Mouse (Mus musculus) neural tube, embryonic 14.5 days (tissue): ENCODE results near the gene Fam19a3. TPM values are rescaled to one million over a fixed set of nuclear protein-coding genes. Genes with fewer than 3 reads are reported as not detected.

Experiments
- ATAC-seq: fragments of 200-750 bp; cut with Nextera tagmentation; 2 replicates; pipeline ENCODE4 v1.8.0; 2017; ENCODE audit warnings: low read depth, mild to moderate bottlenecking, moderate TSS enrichment, moderate library complexity
- H3K27ac ChIP-seq: fragments of 300-500 bp; sonication (generic); 2 replicates; pipeline ENCODE4 v1.5.1; 2014; ENCODE audit warnings: low read depth, mild to moderate bottlenecking, control low read depth, low read length, moderate library complexity, mixed read lengths
- H3K27me3 ChIP-seq: fragments of 300-500 bp; sonication (generic); 2 replicates; pipeline ENCODE4 v1.6.1; 2014; ENCODE audit warnings: low read length; ENCODE audit not compliant: control insufficient read depth, insufficient read depth
- H3K36me3 ChIP-seq: fragments of 300-500 bp; sonication (generic); 2 replicates; pipeline ENCODE4 v1.6.1; 2014; ENCODE audit warnings: low read length, mixed read lengths; ENCODE audit not compliant: control insufficient read depth, insufficient read depth
- H3K4me1 ChIP-seq: fragments of 300-500 bp; sonication (generic); 2 replicates; pipeline ENCODE4 v1.6.1; 2014; ENCODE audit warnings: low read length; ENCODE audit not compliant: control insufficient read depth, insufficient read depth
- H3K4me2 ChIP-seq: fragments of 300-500 bp; sonication (generic); 2 replicates; pipeline ENCODE4 v1.6.1; 2014; ENCODE audit warnings: mild to moderate bottlenecking, low read depth, low read length, control low read depth
- H3K4me3 ChIP-seq: fragments of 300-500 bp; sonication (generic); 2 replicates; pipeline ENCODE4 v1.5.1; 2014; ENCODE audit warnings: low read depth, low read length, control low read depth, mixed read lengths
- H3K9ac ChIP-seq: fragments of 300-500 bp; sonication (generic); replicated peaks from 2 replicates; pipeline ENCODE4 v1.6.1; 2014; ENCODE audit warnings: low read depth, mild to moderate bottlenecking, control low read depth, low read length, mixed read lengths
- H3K9me3 ChIP-seq: fragments of 300-500 bp; sonication (generic); 2 replicates; pipeline ENCODE4 v1.6.1; 2016; ENCODE audit warnings: low read length; ENCODE audit not compliant: control insufficient read depth
- WGBS: fragments of 180-500 bp; shearing (Covaris S2); extraction: QIAGEN DNeasy Blood & Tissue Kit; methylation state at CpG from one replicate; pipeline ENCODE4 v1.1.7; 2014; 5-methylcytosine and 5-hydroxymethylcytosine counted together
- polyA plus RNA-seq: library from polyadenylated mRNA; unstranded; fragments of >200 nt; fragmentation: Nextera tagmentation; extraction: Ambion mirVana; gene quantifications from 2 replicates; pipeline ENCODE4 v1.2.1, GENCODE M21; 2014

Gene Fam19a3
- 0.06 TPM in 1 of 2 replicates, not detected in the other for polyA plus RNA-seq

DNA sequence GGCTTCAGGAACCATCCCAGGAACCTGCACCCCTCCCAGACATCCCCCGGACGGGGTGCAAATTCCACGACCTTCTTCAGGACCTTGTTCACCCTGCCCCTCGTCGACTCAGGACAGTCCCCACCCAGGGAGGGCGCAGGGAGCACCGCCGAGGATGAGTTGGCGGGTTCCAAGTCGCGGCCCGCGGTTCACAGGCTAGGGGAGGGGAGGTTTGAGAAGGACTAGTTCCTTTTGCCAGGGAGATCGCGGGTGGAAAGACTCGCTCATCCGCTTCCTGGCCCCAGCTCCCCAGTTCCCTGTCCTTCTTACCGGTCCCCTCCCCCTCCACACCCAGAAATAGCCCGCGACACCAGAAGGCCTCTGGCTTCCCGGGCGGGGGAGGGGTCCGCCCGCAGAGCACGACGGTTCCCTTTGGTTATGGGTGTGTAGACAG, at the start of gene Fam19a3:
Gene Fam19a3 (minus strand): TSS at position 370 of the 433 bp plus-strand sequence.
- Histone ChIP-seq H3K36me3 (no peaks in the 10 kb centered on the region), H3K4me2 (peak within 1 kb of the TSS; percentile 74), H3K4me1 (peaks cover 14% of the 10 kb centered on the region; the same call in 1 of the 2 replicates), H3K27ac (no peak within 1 kb of the TSS), H3K27me3 (peaks cover 49% of the 10 kb centered on the region), H3K9me3 (no peaks in the 10 kb centered on the region), H3K9ac (peak within 1 kb of the TSS; percentile 32), H3K4me3 (peak within 1 kb of the TSS; percentile 36)
- WGBS, result under 1% methylated on average over 26 of the region's 26 CpGs
- ATAC-seq, result no peak

DNA sequence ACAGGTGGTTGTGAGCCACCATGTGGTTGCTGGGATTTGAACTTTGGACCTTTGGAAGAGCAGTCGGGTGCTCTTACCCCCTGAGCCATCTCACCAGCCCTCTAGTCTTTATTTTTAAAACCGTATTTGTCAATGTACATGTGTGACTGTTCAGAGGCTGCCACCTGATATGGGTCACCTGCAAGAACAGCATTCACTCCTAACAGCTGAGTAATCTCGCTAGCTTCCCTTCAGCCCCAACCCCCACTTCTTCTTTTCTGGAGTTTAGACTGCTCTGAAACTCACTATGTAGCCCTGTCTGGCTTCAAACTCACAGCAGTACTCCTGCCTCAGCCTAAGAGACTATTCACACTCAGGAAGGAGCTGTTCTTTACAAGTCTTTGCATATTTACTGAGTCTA, 40.8 kb upstream of the Fam19a3 start:
- no peak overlapping the region for H3K27ac ChIP-seq
- H3K4me1 ChIP-seq, result peaks cover 5% of the 10 kb centered on the region; the same call in 1 of the 2 replicates
- peaks cover 7% of the 10 kb centered on the region; the same call in 1 of the 2 replicates for H3K36me3 ChIP-seq
- ATAC-seq, result no peak
- no peak overlapping the region for H3K4me3 ChIP-seq
- H3K27me3 ChIP-seq, result no peaks in the 10 kb centered on the region
- no peak overlapping the region for H3K4me2 ChIP-seq
- WGBS, result 92% methylated on average over 3 of the region's 3 CpGs
- H3K9me3 ChIP-seq, result no peaks in the 10 kb centered on the region
- H3K9ac ChIP-seq, result no peak overlapping the region

DNA sequence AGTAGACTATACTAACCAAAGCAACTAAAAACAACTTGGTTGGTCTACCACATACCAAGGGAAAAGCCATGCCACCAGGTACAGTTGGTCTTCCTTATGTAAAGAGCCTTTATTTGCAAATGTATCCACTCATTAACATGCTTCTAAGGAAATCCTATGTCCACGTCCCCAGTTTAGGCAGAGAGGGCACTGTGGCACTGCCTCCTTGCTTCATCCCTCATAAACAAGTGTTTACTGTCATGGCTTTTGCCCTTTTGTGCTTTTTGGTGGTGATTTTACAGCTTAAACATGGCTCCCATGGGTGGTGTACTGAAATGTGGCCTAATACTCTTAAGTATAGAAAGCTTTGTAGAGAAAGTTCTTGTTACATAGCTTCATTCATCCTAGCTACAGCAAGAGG, 38.8 kb upstream of the Fam19a3 start:
- Histone ChIP-seq H3K36me3 (0 out of 2 replicates have a peak, but pooled peaks cover 2% of the 10 kb centered on the region), H3K4me3 (no peak overlapping the region), H3K9me3 (no peaks in the 10 kb centered on the region), H3K4me1 (peaks cover 5% of the 10 kb centered on the region; the same call in 1 of the 2 replicates), H3K9ac (no peak overlapping the region), H3K27me3 (no peaks in the 10 kb centered on the region), H3K27ac (no peak overlapping the region), H3K4me2 (no peak overlapping the region)
- 39% methylated on average over 1 of the region's 1 CpGs for WGBS
- ATAC-seq, result no peak

DNA sequence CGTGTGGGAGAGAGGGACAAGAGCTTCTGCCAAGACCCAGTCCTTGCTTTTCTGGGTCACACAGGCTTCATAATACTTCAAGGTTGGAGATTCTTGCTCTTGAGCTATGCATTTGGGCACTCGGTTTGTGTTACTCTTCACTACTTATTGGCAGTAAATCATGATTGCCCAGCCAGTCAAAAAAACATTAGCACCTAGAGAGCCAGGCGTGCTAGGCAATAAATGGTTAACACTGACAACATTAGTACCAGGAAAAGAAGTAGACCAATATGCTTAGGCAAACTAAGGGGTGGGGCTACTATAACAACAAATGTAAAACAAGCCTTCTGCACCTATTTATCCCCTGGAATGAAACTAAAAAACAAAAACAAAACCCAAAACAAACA, 37.1 kb upstream of the Fam19a3 start:
- 1% methylated on average over 3 of the region's 3 CpGs for WGBS
- H3K36me3 ChIP-seq, result 0 out of 2 replicates have a peak, but pooled peaks cover 2% of the 10 kb centered on the region
- H3K27ac ChIP-seq, result no peak overlapping the region

DNA sequence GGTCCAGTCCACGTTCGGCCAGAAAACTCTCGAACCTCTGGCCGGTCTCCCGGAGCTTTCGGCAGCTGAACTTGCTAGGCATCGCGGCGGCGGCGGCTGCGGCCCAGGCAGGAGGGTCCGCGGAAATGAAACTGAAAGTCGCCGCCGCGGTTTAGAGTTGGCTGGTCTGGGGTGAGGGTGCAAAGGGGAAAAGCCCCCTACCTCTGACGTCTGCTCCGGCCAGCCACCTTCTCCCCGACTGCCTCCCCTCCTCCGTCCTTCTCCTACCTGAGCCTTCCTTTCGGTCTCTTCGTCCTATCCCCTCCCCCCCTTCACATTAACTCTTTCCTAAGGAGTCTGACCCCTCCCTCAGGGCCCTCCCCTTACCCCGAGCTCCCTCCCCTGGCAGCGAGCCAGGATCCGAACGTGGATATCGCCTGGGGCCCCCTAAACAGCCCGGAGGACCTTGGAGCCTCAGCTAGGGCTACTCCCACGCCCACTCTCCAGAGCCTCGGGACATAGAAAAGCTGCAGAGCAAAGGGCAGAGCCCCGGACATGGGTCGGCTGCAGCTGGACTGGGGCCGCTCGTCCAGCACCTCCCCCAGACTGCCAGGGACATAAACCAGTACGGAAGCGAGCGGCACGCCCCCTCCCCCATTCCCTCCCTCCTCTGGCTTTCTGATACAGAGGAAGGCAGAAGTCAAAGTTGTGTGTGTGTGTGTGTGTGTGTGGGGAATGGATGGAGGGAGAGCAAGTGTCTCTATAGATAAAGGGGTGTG, 36.5 kb upstream of the Fam19a3 start, which contains the start of gene Mov10:
Gene Mov10 (minus strand): TSS at position 573 of the 758 bp plus-strand sequence.
- H3K9ac ChIP-seq, result peak within 1 kb of the TSS; percentile 77
- no peaks in the 10 kb centered on the region for H3K9me3 ChIP-seq
- H3K36me3 ChIP-seq, result 0 out of 2 replicates have a peak, but pooled peaks cover 2% of the 10 kb centered on the region
- no peaks in the 10 kb centered on the region for H3K27me3 ChIP-seq
- H3K27ac ChIP-seq, result peak within 1 kb of the TSS; percentile 48; the same call in 1 of the 2 replicates
- peak; percentile 75 for ATAC-seq
- H3K4me1 ChIP-seq, result peaks cover 5% of the 10 kb centered on the region; the same call in 1 of the 2 replicates
- WGBS, result under 1% methylated on average over 39 of the region's 40 CpGs
- H3K4me3 ChIP-seq, result peak within 1 kb of the TSS; percentile 72
- H3K4me2 ChIP-seq, result peak within 1 kb of the TSS; percentile 97

More for the DNA sequence above, 37.1 kb upstream of the Fam19a3 start:
- no peaks in the 10 kb centered on the region for H3K9me3 ChIP-seq
- peak overlapping the region; percentile 97 for H3K4me2 ChIP-seq
- H3K4me3 ChIP-seq, result peak overlapping the region; percentile 72; the same call in 1 of the 2 replicates
- no peaks in the 10 kb centered on the region for H3K27me3 ChIP-seq
- H3K4me1 ChIP-seq, result peaks cover 5% of the 10 kb centered on the region; the same call in 1 of the 2 replicates
- no peak for ATAC-seq
- H3K9ac ChIP-seq, result peak overlapping the region; percentile 77; the same call in 1 of the 2 replicates

DNA sequence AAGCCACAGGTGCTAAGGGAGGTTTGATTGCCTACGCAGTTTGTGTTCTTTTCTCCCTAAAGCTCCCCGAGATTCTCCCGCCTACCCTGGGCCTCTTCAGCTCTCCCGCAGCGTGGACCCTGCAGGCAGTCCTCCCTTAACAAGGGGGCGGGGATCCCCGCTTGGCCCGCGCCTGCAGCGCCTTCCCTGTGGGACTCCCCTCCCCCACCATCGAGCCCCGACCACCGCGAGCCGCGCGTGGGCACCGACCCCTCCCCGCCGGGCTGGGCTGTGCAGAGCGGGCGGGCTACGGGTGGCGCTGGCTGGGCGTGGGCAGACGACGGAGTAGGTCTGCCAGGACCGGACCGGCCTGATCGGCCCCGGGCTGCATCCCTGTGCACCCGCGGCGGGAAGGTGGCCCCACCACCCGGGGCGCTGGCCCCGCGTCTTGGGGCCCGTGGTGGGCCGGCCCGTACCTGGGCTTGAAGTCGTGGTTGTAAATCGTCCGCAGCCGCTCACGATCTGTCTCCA, 35.9 kb upstream of the Fam19a3 start:
- peaks cover 5% of the 10 kb centered on the region; the same call in 1 of the 2 replicates for H3K4me1 ChIP-seq
- H3K9me3 ChIP-seq, result no peaks in the 10 kb centered on the region
- H3K4me2 ChIP-seq, result peak overlapping the region; percentile 97
- H3K9ac ChIP-seq, result peak overlapping the region; percentile 77
- H3K4me3 ChIP-seq, result peak overlapping the region; percentile 72
- peak; percentile 87 for ATAC-seq
- peak overlapping the region; percentile 48; the same call in 1 of the 2 replicates for H3K27ac ChIP-seq
- WGBS, result 0% methylated on average over 37 of the region's 46 CpGs
- no peaks in the 10 kb centered on the region for H3K27me3 ChIP-seq
- H3K36me3 ChIP-seq, result 0 out of 2 replicates have a peak, but pooled peaks cover 2% of the 10 kb centered on the region

DNA sequence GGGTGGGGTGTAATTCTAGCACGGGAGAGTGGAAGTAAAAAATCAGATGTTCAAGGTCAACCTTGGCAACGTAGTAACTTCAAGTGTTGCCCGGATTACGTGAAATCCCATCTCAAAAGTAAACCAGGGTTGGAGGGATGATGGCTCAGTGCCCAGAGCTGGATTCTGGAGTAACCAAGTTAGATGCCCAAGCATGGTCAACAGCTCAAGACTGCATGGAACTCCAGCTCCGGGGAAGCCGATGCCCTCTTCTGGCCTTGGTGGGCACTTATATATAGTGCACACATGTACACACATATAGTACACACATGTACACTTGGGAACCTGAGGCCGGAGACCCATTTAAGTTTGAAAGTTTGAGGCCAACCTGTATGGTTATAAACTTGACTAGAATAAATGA, 34.5 kb upstream of the Fam19a3 start:
- 96% methylated on average over 7 of the region's 7 CpGs for WGBS

DNA sequence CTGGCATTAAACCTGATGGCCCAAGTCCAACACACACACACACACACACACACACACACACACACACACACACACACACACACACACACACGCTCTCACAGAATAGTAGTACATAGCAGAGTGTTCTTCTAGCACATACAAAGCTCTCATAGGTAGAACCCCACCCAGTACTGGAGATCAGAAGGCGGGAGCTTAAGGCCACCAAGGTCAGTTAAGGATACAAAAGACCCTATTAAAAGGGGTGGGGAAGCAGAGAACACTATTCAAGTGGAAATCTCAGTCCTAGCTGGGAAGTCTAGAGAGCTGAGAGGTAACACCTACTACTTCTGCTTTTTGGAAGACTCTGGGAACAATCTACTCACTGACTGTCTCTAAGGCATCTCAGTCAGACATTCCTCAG, 33.7 kb upstream of the Fam19a3 start:
- WGBS, result 74% methylated on average over 2 of the region's 2 CpGs
- Histone ChIP-seq H3K9ac (no peak overlapping the region), H3K27ac (no peak overlapping the region), H3K9me3 (no peaks in the 10 kb centered on the region), H3K4me2 (no peak overlapping the region), H3K4me1 (peaks cover 5% of the 10 kb centered on the region; the same call in 1 of the 2 replicates), H3K36me3 (no peaks in the 10 kb centered on the region), H3K27me3 (no peaks in the 10 kb centered on the region), H3K4me3 (no peak overlapping the region)
- no peak for ATAC-seq

More for the DNA sequence above, 34.5 kb upstream of the Fam19a3 start:
- H3K4me3 ChIP-seq, result no peak overlapping the region
- peaks cover 5% of the 10 kb centered on the region; the same call in 1 of the 2 replicates for H3K4me1 ChIP-seq
- H3K4me2 ChIP-seq, result no peak overlapping the region
- no peaks in the 10 kb centered on the region for H3K27me3 ChIP-seq
- no peak for ATAC-seq
- no peak overlapping the region for H3K27ac ChIP-seq
- no peak overlapping the region for H3K9ac ChIP-seq
- no peaks in the 10 kb centered on the region for H3K9me3 ChIP-seq
- no peaks in the 10 kb centered on the region for H3K36me3 ChIP-seq
